Mouse (Mus musculus): ENCODE measurements at regions not wholly inside any gene's neighbourhood (a gene's known extent, or its start where the extent isn't known, plus 50 kb on each side); places are given as distances from the start of the nearest gene placed in this dataset.
A peak's percentile ranks its signal among the peaks of the same experiment; 100 is the strongest.

- DNase-seq (ENCODE audit: low spot score) = no peak
Measured at GRCm38 (mm10) chr7:49704635-49705034, 54.3 kb upstream of the Htatip2 start.

DNA sequence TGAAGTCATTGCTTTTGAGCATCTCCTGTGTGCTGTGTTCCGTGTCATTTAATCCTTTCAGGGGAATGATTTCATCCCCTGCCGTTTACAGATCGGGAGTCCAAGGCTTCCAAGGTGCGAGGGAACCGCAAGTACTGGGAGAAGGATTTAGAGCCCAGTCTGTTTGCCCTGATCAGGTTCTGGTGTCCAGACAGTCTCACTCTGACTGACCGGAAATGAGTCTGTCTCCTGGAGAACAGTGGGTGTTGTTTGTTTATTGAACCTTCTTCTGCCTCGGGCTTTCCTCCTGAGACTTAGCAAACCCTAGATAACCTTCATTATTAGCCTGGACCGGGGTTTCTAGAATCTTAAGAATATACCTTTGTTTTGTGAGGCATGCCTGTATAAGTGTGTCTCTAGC lies 58.2 kb upstream of the Htatip2 start:
- no peak for DNase-seq (ENCODE audit: low spot score)

GRCm38 (mm10) chr7:49700024-49700390 lies 58.9 kb upstream of the Htatip2 start:
- DNase-seq (ENCODE audit: low spot score) = no peak

GRCm38 (mm10) chr7:49699107-49700023 lies 59.5 kb upstream of the Htatip2 start:
- DNase-seq (ENCODE audit: low spot score) = no peak

- no peak for DNase-seq (ENCODE audit: low spot score)
Measured at GRCm38 (mm10) chr7:49696228-49696627, 59.6 kb upstream of the Dbx1 start.

- no peak for DNase-seq (ENCODE audit: low spot score)
Measured at GRCm38 (mm10) chr7:49689546-49689945, 52.9 kb upstream of the Dbx1 start.

GRCm38 (mm10) chr7:49688521-49689399 lies 52.1 kb upstream of the Dbx1 start:
- no peak for DNase-seq (ENCODE audit: low spot score)

- DNase-seq (ENCODE audit: low spot score) = no peak
Measured at GRCm38 (mm10) chr7:49687658-49688376, 51.2 kb upstream of the Dbx1 start.

GRCm38 (mm10) chr7:49686992-49687391 lies 50.3 kb upstream of the Dbx1 start:
- peak; percentile 62 for DNase-seq (ENCODE audit: low spot score)
